Mouse (Mus musculus): Measurements from ENCODE around the gene Alox12b. TPM values are rescaled to one million over a fixed set of nuclear protein-coding genes. Genes with fewer than 3 reads are reported as not detected.

The Alox12b gene
- polyA plus RNA-seq, 1 experiment from 2014 or later: not detected

- no peak for ATAC-seq (ENCODE audit: insufficient number of reproducible peaks, insufficient read depth, low FRiP score, low TSS enrichment, low read depth)
- Histone ChIP-seq H3K4me2 (no peak overlapping the region), H3K27me3 (no peaks in the 10 kb centered on the region), H3K4me1 (no peaks in the 10 kb centered on the region), H3K4me3 (no peak overlapping the region), H3K9ac (no peak overlapping the region), H3K27ac (no peak overlapping the region), H3K9me3 (no peaks in the 10 kb centered on the region), H3K36me3 (no peaks in the 10 kb centered on the region)
- WGBS: 86% methylated on average over 4 of the region's 4 CpGs
Observed at GRCm38 (mm10) chr11:69180120-69180519, 23.3 kb downstream of the Alox12b start.

GRCm38 (mm10) chr11:69185031-69185430 lies 28.2 kb downstream of the Alox12b start:
- Histone ChIP-seq H3K27ac (no peak overlapping the region), H3K4me3 (no peak overlapping the region), H3K9ac (no peak overlapping the region), H3K4me1 (no peaks in the 10 kb centered on the region), H3K36me3 (no peaks in the 10 kb centered on the region), H3K27me3 (no peaks in the 10 kb centered on the region; the same call in 1 of the 2 replicates), H3K4me2 (no peak overlapping the region), H3K9me3 (no peaks in the 10 kb centered on the region)
- 82% methylated on average over 5 of the region's 5 CpGs for WGBS
- no peak for ATAC-seq (ENCODE audit: insufficient number of reproducible peaks, insufficient read depth, low FRiP score, low TSS enrichment, low read depth)

GRCm38 (mm10) chr11:69185936-69186335 lies 29.1 kb downstream of the Alox12b start:
- no peaks in the 10 kb centered on the region; the same call in 1 of the 2 replicates for H3K27me3 ChIP-seq
- H3K9ac ChIP-seq: no peak overlapping the region
- no peak overlapping the region for H3K27ac ChIP-seq
- no peaks in the 10 kb centered on the region for H3K36me3 ChIP-seq
- WGBS: 86% methylated on average over 6 of the region's 6 CpGs
- H3K4me3 ChIP-seq: no peak overlapping the region
- ATAC-seq (ENCODE audit: insufficient number of reproducible peaks, insufficient read depth, low FRiP score, low TSS enrichment, low read depth): no peak
- H3K4me2 ChIP-seq: no peak overlapping the region
- H3K4me1 ChIP-seq: no peaks in the 10 kb centered on the region
- no peaks in the 10 kb centered on the region for H3K9me3 ChIP-seq

GRCm38 (mm10) chr11:69192840-69193239 lies 36.1 kb downstream of the Alox12b start:
- Histone ChIP-seq H3K9me3 (no peaks in the 10 kb centered on the region), H3K36me3 (no peaks in the 10 kb centered on the region), H3K4me2 (no peak overlapping the region), H3K27me3 (peaks cover 29% of the 10 kb centered on the region), H3K9ac (no peak overlapping the region), H3K4me1 (peaks cover 14% of the 10 kb centered on the region), H3K4me3 (no peak overlapping the region), H3K27ac (no peak overlapping the region)
- WGBS: 3% methylated on average over 1 of the region's 1 CpGs
- no peak; the same call in 1 of the 2 replicates for ATAC-seq (ENCODE audit: insufficient number of reproducible peaks, insufficient read depth, low FRiP score, low TSS enrichment, low read depth)

DNA sequence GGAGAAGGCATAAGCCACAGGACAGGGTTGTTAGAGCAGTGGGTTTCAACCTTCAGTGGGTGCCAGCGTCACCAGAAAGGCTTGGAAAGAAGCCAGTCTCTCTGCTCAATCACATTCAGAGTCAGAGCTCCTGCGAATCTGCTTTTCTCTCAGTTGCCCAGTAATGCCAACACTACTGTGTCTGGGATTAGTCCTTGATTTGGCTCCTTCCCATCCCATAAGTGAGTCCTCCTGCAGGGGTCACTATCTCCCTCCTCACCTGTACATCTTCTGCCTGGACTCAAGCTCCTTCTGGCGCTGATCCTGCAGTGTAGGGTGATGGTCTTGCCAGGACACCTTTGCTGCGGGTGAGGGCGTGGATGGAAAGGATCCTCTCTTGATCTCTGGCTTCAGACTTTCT lies 40.0 kb downstream of the Alox12b start:
- no peaks in the 10 kb centered on the region for H3K36me3 ChIP-seq
- H3K9me3 ChIP-seq: no peaks in the 10 kb centered on the region
- peaks cover 40% of the 10 kb centered on the region for H3K27me3 ChIP-seq
- H3K27ac ChIP-seq: no peak overlapping the region
- peak overlapping the region; percentile 65; the same call in 1 of the 2 replicates for H3K9ac ChIP-seq
- H3K4me3 ChIP-seq: peak overlapping the region; percentile 40
- WGBS: 5% methylated on average over 5 of the region's 5 CpGs
- ATAC-seq (ENCODE audit: insufficient number of reproducible peaks, insufficient read depth, low FRiP score, low TSS enrichment, low read depth): no peak
- peaks cover 14% of the 10 kb centered on the region for H3K4me1 ChIP-seq
- peak overlapping the region; percentile 63 for H3K4me2 ChIP-seq

GRCm38 (mm10) chr11:69197194-69197593 lies 40.4 kb downstream of the Alox12b start:
- Histone ChIP-seq H3K4me3 (peak overlapping the region; percentile 40), H3K9ac (peak overlapping the region; percentile 65), H3K9me3 (no peaks in the 10 kb centered on the region), H3K27ac (no peak overlapping the region), H3K27me3 (peaks cover 40% of the 10 kb centered on the region), H3K4me2 (peak overlapping the region; percentile 63), H3K4me1 (peaks cover 14% of the 10 kb centered on the region), H3K36me3 (no peaks in the 10 kb centered on the region)
- no peak for ATAC-seq (ENCODE audit: insufficient number of reproducible peaks, insufficient read depth, low FRiP score, low TSS enrichment, low read depth)
- 1% methylated on average over 14 of the region's 14 CpGs for WGBS

DNA sequence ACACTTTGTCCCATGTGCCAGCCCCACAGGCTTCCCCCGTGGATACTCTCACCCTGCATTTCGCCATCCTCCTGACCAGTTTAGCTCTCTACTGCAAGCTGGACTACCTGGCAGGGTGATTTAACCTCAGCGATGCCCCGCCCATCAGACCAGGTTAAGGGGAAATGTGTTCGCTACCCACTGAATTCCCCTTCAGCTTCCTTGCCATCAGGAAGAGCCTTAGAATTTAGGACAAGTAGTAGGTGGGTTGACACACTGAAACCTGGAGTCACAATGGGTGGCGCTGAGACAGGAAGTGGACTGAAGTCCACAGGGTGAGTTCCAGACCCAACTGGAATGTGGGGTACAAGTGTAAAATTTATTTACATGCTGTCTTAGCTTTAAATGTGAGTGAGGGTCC lies 41.0 kb downstream of the Alox12b start, which contains the start of gene Alox8:
Alox8 (minus strand) TSS at position 101 of the 400 bp plus-strand sequence.
- H3K27me3 ChIP-seq: peaks cover 40% of the 10 kb centered on the region

DNA sequence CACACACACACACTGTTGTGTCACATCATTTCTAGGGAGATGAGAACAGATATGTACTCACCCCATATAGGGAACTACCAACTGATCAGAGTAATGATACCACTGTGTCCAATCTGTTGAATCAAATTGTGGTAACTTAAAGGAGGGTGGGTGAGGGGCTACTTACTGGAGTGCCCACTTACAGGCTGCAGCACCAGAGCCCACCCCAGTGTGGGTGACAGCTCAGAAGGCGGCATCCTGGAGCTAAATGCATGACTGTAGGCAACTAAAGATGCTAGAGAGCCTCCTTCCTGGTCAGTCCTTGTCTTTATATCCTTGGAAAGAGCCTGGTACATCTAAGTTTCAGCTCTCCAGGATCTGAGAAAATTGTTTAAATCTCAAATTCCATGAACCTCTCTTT lies 42.5 kb downstream of the Alox12b start:
- no peak overlapping the region for H3K9ac ChIP-seq
- 89% methylated on average over 1 of the region's 1 CpGs for WGBS
- no peak for ATAC-seq (ENCODE audit: insufficient number of reproducible peaks, insufficient read depth, low FRiP score, low TSS enrichment, low read depth)
- H3K27ac ChIP-seq: no peak overlapping the region
- peaks cover 40% of the 10 kb centered on the region for H3K27me3 ChIP-seq
- no peaks in the 10 kb centered on the region for H3K36me3 ChIP-seq
- no peak overlapping the region for H3K4me3 ChIP-seq
- H3K4me2 ChIP-seq: no peak overlapping the region
- no peaks in the 10 kb centered on the region for H3K9me3 ChIP-seq
- peaks cover 14% of the 10 kb centered on the region for H3K4me1 ChIP-seq

More for the DNA sequence above, 41.0 kb downstream of the Alox12b start, which contains the start of gene Alox8:
- Histone ChIP-seq H3K9me3 (no peaks in the 10 kb centered on the region), H3K4me1 (peaks cover 14% of the 10 kb centered on the region), H3K36me3 (no peaks in the 10 kb centered on the region), H3K9ac (peak within 1 kb of the TSS; percentile 65), H3K4me2 (peak within 1 kb of the TSS; percentile 63), H3K27ac (no peak within 1 kb of the TSS), H3K4me3 (peak within 1 kb of the TSS; percentile 40)
- ATAC-seq (ENCODE audit: insufficient number of reproducible peaks, insufficient read depth, low FRiP score, low TSS enrichment, low read depth): no peak
- WGBS: 29% methylated on average over 6 of the region's 6 CpGs

DNA sequence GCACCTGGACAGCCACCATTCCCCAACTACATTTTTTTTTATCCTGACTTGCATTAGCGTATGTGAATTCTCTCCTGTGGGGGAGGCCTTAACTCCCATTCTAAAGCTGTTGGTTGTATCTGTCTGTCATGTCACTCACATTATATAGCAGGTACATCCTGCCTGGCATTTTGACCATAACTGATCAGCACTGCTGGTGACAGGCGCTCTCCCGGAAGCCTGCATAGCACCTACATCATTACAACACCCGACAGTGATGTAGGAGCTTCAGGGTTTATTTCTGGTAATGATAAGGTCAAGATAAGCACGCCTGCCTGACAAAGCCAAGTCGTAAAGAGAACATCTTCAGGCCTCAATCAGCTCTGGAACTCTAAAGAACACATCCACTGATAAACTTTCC lies 43.4 kb downstream of the Alox12b start:
- Histone ChIP-seq H3K4me3 (no peak overlapping the region), H3K4me2 (no peak overlapping the region), H3K27me3 (peaks cover 36% of the 10 kb centered on the region), H3K9me3 (no peaks in the 10 kb centered on the region), H3K9ac (no peak overlapping the region), H3K27ac (no peak overlapping the region), H3K36me3 (no peaks in the 10 kb centered on the region), H3K4me1 (peaks cover 14% of the 10 kb centered on the region)
- 73% methylated on average over 6 of the region's 6 CpGs for WGBS
- ATAC-seq (ENCODE audit: insufficient number of reproducible peaks, insufficient read depth, low FRiP score, low TSS enrichment, low read depth): no peak

GRCm38 (mm10) chr11:69202469-69203230 lies 45.9 kb downstream of the Alox12b start:
- Histone ChIP-seq H3K9me3 (no peaks in the 10 kb centered on the region), H3K9ac (no peak overlapping the region), H3K4me3 (no peak overlapping the region), H3K4me2 (no peak overlapping the region), H3K27me3 (peaks cover 14% of the 10 kb centered on the region), H3K27ac (no peak overlapping the region), H3K36me3 (no peaks in the 10 kb centered on the region), H3K4me1 (peaks cover 3% of the 10 kb centered on the region)
- 71% methylated on average over 13 of the region's 13 CpGs for WGBS
- no peak for ATAC-seq (ENCODE audit: insufficient number of reproducible peaks, insufficient read depth, low FRiP score, low TSS enrichment, low read depth)

DNA sequence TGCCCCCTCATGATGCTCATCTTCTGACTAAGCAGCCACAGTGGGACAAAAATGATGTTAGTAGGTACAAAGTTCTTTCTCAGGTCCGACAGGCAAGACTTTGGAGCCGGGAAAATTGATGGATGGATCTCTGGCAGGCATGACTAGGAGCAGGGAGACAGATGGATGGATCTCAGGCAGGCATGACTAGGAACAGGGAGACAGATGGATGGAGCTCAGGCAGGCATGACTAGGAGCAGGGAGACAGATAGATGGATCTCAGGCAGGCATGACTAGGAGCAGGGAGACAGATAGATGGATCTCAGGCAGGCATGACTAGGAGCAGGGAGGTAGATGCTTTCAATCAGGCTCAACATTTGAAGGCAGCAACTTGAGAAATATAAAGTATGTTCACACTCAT lies 54.6 kb downstream of the Alox12b start:
- Histone ChIP-seq H3K36me3 (no peaks in the 10 kb centered on the region), H3K9ac (peak overlapping the region; percentile 54), H3K27me3 (no peaks in the 10 kb centered on the region), H3K4me3 (peak overlapping the region; percentile 34), H3K4me1 (no peaks in the 10 kb centered on the region), H3K9me3 (no peaks in the 10 kb centered on the region), H3K4me2 (peak overlapping the region; percentile 50), H3K27ac (no peak overlapping the region; the same call in 1 of the 2 replicates)
- WGBS: 31% methylated on average over 2 of the region's 2 CpGs
- ATAC-seq (ENCODE audit: insufficient number of reproducible peaks, insufficient read depth, low FRiP score, low TSS enrichment, low read depth): no peak

GRCm38 (mm10) chr11:69217411-69217810 lies 60.6 kb downstream of the Alox12b start:
- H3K4me1 ChIP-seq: no peaks in the 10 kb centered on the region; the same call in 1 of the 2 replicates
- 84% methylated on average over 5 of the region's 5 CpGs for WGBS

More at GRCm38 (mm10) chr11:69217411-69217810, 60.6 kb downstream of the Alox12b start:
- no peak overlapping the region for H3K27ac ChIP-seq
- no peaks in the 10 kb centered on the region for H3K27me3 ChIP-seq
- no peak overlapping the region for H3K9ac ChIP-seq
- H3K9me3 ChIP-seq: no peaks in the 10 kb centered on the region
- H3K36me3 ChIP-seq: no peaks in the 10 kb centered on the region
- ATAC-seq (ENCODE audit: insufficient number of reproducible peaks, insufficient read depth, low FRiP score, low TSS enrichment, low read depth): no peak
- no peak overlapping the region for H3K4me2 ChIP-seq
- H3K4me3 ChIP-seq: no peak overlapping the region
